Mouse (Mus musculus) kidney, embryonic 14.5 days (tissue): ENCODE data around the gene Sync. TPM values are rescaled to one million over a fixed set of nuclear protein-coding genes. Genes with fewer than 3 reads are reported as not detected.

ENCODE experiments used
- ATAC-seq: fragments of 200-750 bp; cut with Nextera tagmentation; 2 replicates; pipeline ENCODE4 v1.8.0; 2017; ENCODE audit warnings: moderate number of reproducible peaks, mild to moderate bottlenecking, moderate TSS enrichment, moderate library complexity; ENCODE audit not compliant: low FRiP score, low TSS enrichment
- H3K27ac ChIP-seq: fragments of 300-500 bp; sonication (generic); 2 replicates; pipeline ENCODE4 v1.5.1; 2014; ENCODE audit warnings: low read depth, mild to moderate bottlenecking, low read length, moderate library complexity, mixed read lengths
- H3K27me3 ChIP-seq: fragments of 300-500 bp; sonication (generic); 2 replicates; pipeline ENCODE4 v1.6.1; 2014; ENCODE audit warnings: mild to moderate bottlenecking, low read length; ENCODE audit not compliant: control insufficient read depth, insufficient read depth
- H3K36me3 ChIP-seq: fragments of 300-500 bp; sonication (generic); 2 replicates; pipeline ENCODE4 v1.6.1; 2014; ENCODE audit warnings: low read length, mixed read lengths; ENCODE audit not compliant: control insufficient read depth, insufficient read depth
- H3K4me1 ChIP-seq: fragments of 300-500 bp; sonication (generic); 2 replicates; pipeline ENCODE4 v1.6.1; 2014; ENCODE audit warnings: low read length, mixed read lengths; ENCODE audit not compliant: control insufficient read depth, insufficient read depth
- H3K4me2 ChIP-seq: fragments of 300-500 bp; sonication (generic); replicated peaks from 2 replicates; pipeline ENCODE4 v1.6.1; 2014; ENCODE audit warnings: low read depth, mild to moderate bottlenecking, low read length
- H3K4me3 ChIP-seq: fragments of 300-500 bp; sonication (generic); 2 replicates; pipeline ENCODE4 v1.5.1; 2014; ENCODE audit warnings: mild to moderate bottlenecking, low read length
- H3K9ac ChIP-seq: fragments of 300-500 bp; sonication (generic); 2 replicates; pipeline ENCODE4 v1.6.1; 2014; ENCODE audit warnings: low read depth, mild to moderate bottlenecking, low read length, moderate library complexity
- H3K9me3 ChIP-seq: fragments of 300-500 bp; sonication (generic); 2 replicates; pipeline ENCODE4 v1.6.1; 2016; ENCODE audit warnings: low read length; ENCODE audit not compliant: control insufficient read depth
- WGBS: fragments of 180-500 bp; shearing (Covaris S2); extraction: QIAGEN DNeasy Blood & Tissue Kit; methylation state at CpG from one replicate; pipeline ENCODE4 v1.1.7; 2014; 5-methylcytosine and 5-hydroxymethylcytosine counted together
- polyA plus RNA-seq: library from polyadenylated mRNA; unstranded; fragments of >200 nt; fragmentation: Nextera tagmentation; extraction: Ambion mirVana; gene quantifications from 2 replicates; pipeline ENCODE4 v1.2.1, GENCODE M21; 2014

The Sync gene
- 0.63 and 0.84 TPM in 2 replicates for polyA plus RNA-seq

DNA sequence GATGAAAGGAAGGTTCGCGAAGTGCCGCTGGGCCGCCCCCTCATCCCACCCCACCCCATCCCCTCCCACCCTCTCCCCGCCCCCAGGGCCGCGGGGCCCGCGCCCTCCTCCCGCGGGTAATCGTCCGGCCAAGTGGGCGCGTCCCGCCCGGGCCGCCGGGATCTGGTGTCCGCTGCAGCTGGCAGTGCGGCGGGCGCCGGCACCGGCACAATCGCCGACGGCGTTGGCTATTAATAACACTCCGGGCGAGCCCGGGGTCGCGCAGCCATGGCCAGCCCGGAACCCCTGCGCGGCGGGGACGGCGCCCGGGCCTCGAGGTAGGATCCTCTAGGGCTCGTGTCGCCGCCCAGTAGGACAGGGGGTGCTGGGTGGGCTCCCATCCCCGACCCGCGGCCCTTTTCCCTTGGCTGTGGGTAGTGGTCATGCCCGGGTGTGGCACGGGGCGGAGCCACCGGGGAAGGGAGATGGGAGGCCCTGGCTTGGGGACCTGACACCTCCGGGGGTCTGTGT is at the start of gene Sync:
Gene Sync, plus strand, starts transcription at position 146 of the 510 bp plus-strand sequence.
- H3K36me3 ChIP-seq = no peaks in the 10 kb centered on the region
- peak within 1 kb of the TSS; percentile 50 for H3K4me3 ChIP-seq
- H3K4me2 ChIP-seq = peak within 1 kb of the TSS; percentile 98
- WGBS = 0% methylated on average over 48 of the region's 53 CpGs
- H3K9me3 ChIP-seq = no peaks in the 10 kb centered on the region
- H3K27me3 ChIP-seq = peaks cover 6% of the 10 kb centered on the region; the same call in 1 of the 2 replicates
- peak; percentile 39 for ATAC-seq
- H3K27ac ChIP-seq = no peak within 1 kb of the TSS
- H3K9ac ChIP-seq = peak within 1 kb of the TSS; percentile 52
- H3K4me1 ChIP-seq = peaks cover 18% of the 10 kb centered on the region

DNA sequence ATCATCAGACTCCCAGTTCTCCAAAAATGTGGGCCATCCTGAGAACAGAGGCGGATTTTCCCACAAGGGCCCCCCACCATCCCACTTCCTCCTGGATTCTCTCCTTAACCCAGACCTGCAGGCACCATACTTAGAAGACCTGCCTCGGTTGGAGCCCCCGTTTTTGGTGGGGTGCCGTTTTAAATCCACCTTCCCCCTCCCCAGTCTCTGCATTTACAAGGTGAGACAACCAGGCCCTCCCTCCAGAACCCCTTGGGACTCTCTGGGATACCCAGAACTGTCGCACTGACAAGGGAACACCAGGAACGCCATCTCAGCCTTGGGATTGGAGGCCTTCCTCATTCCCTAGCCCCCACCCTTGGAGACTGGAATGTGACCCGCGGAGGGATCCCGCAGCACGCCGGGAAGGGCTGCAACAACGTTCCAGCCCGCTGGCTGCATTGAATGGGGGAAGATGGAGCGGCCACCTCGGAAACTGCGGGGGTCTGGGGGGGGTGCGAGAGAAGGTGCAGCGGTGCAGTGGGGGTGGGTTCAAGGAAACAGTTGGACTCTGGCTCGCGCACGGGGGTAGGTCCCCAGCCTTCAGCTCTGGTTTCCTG is 49.5 kb upstream of the Sync start:
- Histone ChIP-seq H3K27ac (peak overlapping the region; percentile 53; the same call in 1 of the 2 replicates), H3K36me3 (no peaks in the 10 kb centered on the region), H3K9me3 (no peaks in the 10 kb centered on the region), H3K4me3 (peak overlapping the region; percentile 68), H3K4me1 (peaks cover 44% of the 10 kb centered on the region), H3K9ac (peak overlapping the region; percentile 71; the same call in 1 of the 2 replicates), H3K4me2 (peak overlapping the region; percentile 78), H3K27me3 (no peaks in the 10 kb centered on the region)
- peak; percentile 11; the same call in 1 of the 2 replicates for ATAC-seq
- 7% methylated on average over 21 of the region's 21 CpGs for whole genome bisulfite sequencing

DNA sequence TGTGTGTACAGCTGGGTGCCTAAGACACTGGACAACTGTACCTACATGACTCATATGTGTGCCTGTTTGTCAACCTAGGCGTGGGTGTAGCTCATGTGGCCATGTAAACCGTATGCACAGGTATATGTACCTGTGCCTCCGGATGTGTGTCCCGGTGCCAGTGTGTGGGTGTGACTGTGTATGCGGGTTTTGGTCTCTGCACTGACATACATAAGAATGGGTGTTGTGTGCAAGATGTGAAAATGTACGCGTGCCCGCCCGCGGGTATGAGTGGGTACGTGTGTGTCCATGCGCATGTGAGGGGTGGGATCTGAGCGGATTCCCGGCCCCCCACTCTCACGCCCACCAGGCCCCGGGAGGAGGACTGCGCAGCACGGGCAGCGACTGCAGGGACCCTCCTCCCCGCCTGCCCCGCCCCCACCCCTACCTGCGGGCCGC is 48.8 kb upstream of the Sync start:
- no peaks in the 10 kb centered on the region for H3K36me3 ChIP-seq
- 0% methylated on average over 20 of the region's 23 CpGs for WGBS
- H3K27ac ChIP-seq = peak overlapping the region; percentile 53; the same call in 1 of the 2 replicates
- H3K4me1 ChIP-seq = peaks cover 43% of the 10 kb centered on the region
- ATAC-seq = peak; percentile 51
- H3K4me3 ChIP-seq = peak overlapping the region; percentile 68
- no peaks in the 10 kb centered on the region for H3K9me3 ChIP-seq
- H3K4me2 ChIP-seq = peak overlapping the region; percentile 78
- H3K9ac ChIP-seq = peak overlapping the region; percentile 71
- H3K27me3 ChIP-seq = no peaks in the 10 kb centered on the region

DNA sequence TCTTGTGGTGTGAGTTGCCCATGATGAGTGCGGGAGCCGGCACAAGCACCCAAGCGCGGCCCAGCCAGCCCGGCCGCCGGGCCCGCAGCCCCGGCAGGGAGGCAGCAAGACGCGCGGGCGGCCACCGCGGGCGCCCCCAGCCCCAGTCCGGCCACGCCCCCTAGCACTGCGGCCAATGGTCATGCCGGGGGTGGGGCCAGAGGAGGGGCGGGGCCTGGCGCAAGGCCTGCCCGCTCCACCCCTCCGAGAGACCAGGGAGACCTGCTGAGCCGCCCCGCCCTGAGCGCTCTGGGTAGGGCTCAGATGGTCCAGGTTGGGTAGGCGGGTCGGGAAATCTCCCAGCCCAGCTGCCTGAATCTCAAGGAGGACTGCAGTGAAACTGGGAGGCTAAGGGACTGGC is 48.3 kb upstream of the Sync start:
- Histone ChIP-seq H3K27ac (peak overlapping the region; percentile 53; the same call in 1 of the 2 replicates), H3K4me2 (peak overlapping the region; percentile 78), H3K36me3 (no peaks in the 10 kb centered on the region), H3K27me3 (no peaks in the 10 kb centered on the region), H3K9ac (peak overlapping the region; percentile 71), H3K4me1 (peaks cover 43% of the 10 kb centered on the region), H3K4me3 (peak overlapping the region; percentile 68), H3K9me3 (no peaks in the 10 kb centered on the region)
- peak; percentile 91 for ATAC-seq
- WGBS = 0% methylated on average over 20 of the region's 29 CpGs

DNA sequence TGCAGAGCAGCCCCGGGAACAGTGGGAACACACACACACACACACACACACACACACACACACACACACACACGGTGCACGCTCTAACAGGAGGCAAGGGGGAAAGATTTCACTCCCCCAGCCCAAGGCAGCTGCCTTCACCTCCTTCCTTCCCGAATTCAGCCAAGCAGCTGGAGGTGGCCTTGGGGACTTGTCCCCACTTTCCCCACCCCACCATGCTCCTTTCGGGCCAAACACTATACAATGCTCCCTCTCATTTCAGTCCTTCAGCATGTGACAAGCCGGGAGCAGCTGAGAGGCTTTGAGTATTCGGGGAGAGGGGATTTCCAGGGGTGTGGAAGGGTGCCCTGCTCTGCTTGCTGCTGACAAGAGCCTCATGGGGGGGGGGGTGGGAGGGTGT is 45.5 kb upstream of the Sync start:
- Histone ChIP-seq H3K4me3 (no peak overlapping the region), H3K27me3 (0 out of 2 replicates have a peak, but pooled peaks cover 6% of the 10 kb centered on the region), H3K9ac (no peak overlapping the region), H3K4me2 (no peak overlapping the region), H3K4me1 (peaks cover 33% of the 10 kb centered on the region), H3K9me3 (no peaks in the 10 kb centered on the region), H3K36me3 (no peaks in the 10 kb centered on the region), H3K27ac (peak overlapping the region; percentile 26; the same call in 1 of the 2 replicates)
- no peak for ATAC-seq
- WGBS = 21% methylated on average over 7 of the region's 7 CpGs

DNA sequence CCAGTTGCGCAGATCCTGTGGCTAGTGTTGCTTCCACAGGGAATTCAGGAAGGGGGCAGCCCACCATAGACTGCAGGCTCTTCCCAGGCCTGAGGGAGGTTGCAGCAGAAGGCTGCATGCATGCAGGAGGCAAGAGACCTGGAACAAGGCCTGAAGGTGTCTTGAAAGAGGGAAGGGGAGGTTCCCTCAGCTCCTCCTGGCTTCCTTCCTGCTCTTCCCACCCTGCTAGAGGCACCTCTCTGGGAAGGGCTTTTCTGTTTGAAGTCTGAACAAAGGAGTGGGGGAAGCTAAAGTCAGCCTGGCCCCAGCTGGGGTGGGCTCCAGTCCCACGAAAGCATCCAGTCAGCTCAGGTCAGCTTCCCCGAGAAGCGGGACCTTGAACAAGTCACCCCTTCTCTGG is 45.1 kb upstream of the Sync start:
- Histone ChIP-seq H3K4me1 (peaks cover 30% of the 10 kb centered on the region), H3K9ac (no peak overlapping the region), H3K36me3 (no peaks in the 10 kb centered on the region), H3K27me3 (0 out of 2 replicates have a peak, but pooled peaks cover 6% of the 10 kb centered on the region), H3K27ac (peak overlapping the region; percentile 26; the same call in 1 of the 2 replicates), H3K4me3 (no peak overlapping the region), H3K9me3 (no peaks in the 10 kb centered on the region), H3K4me2 (no peak overlapping the region)
- no peak for ATAC-seq
- WGBS = 43% methylated on average over 4 of the region's 4 CpGs

DNA sequence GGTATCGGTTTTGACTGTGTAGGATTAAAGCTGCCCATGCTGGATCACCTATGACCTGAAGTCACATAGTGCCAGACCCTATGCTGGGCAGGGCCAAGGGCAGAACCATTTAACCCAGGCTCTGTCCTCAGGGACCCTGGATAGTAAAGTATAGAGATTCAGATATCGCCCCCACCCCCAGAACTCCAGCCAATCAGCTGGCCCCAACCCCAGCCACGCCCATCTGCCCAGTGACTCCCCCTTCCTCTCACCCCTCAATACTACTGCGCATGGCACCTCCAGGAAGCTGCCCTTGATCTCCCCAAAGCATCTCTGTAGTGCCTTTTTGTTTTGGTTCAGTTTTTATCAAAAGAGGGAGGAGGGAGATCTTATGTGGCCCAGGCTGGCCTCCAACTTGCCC is 44.7 kb upstream of the Sync start:
- H3K4me1 ChIP-seq = peaks cover 28% of the 10 kb centered on the region

DNA sequence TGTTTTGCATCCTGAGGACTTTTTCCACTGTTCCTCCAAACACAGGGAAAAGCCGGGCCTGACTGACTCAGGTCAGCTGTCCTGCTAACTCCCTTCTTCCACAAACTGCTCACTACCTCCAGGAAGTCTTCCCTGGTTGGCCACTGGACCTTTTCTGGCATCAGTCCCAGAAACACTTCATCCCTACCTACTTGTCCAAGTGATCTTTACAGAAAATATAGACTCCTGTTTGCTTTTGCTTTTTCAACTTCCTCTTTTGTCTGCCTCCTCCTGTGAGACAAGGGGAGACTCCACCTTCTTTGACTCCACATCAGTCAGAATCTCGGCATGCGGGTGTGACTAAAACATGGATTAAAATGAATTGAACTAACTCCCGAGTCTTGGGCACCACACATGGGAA is 42.6 kb upstream of the Sync start:
- ATAC-seq = no peak
- WGBS = 46% methylated on average over 4 of the region's 4 CpGs
- Histone ChIP-seq H3K4me3 (no peak overlapping the region), H3K9me3 (no peaks in the 10 kb centered on the region), H3K4me2 (no peak overlapping the region), H3K9ac (no peak overlapping the region), H3K4me1 (peaks cover 31% of the 10 kb centered on the region), H3K36me3 (no peaks in the 10 kb centered on the region), H3K27ac (no peak overlapping the region), H3K27me3 (peaks cover 22% of the 10 kb centered on the region)

More for the DNA sequence above, 44.7 kb upstream of the Sync start:
- no peak for ATAC-seq
- WGBS = 33% methylated on average over 4 of the region's 4 CpGs
- Histone ChIP-seq H3K4me2 (no peak overlapping the region), H3K9ac (no peak overlapping the region), H3K4me3 (no peak overlapping the region), H3K27me3 (peaks cover 8% of the 10 kb centered on the region; the same call in 1 of the 2 replicates), H3K36me3 (no peaks in the 10 kb centered on the region), H3K9me3 (no peaks in the 10 kb centered on the region), H3K27ac (peak overlapping the region; percentile 26; the same call in 1 of the 2 replicates)
